Mouse (Mus musculus): ENCODE measurements around the gene Mettl21a. TPM values are rescaled to one million over a fixed set of nuclear protein-coding genes. Genes with fewer than 3 reads are reported as not detected.
"Not testable (repeated sequence)": the region's sequence is repeated elsewhere in the genome, so short reads cannot be mapped to it uniquely, and the experiment has no call there.

The Mettl21a gene
- total RNA-seq, 2 experiments from 2014 or later: 8.1 to 10.6 TPM

GRCm38 (mm10) chr1:64603381-64603780 lies 13.7 kb downstream of the Mettl21a start:
- DNase-seq: no peak
- H3K27ac ChIP-seq: no peak overlapping the region
- intact Hi-C loops (cut with DNase I): no loop called here
- H3K4me3 ChIP-seq: no peak overlapping the region
- TF ChIP-seq CTCF (IDR thresholded peaks at IDR 0.05): no peak

- no peak for DNase-seq
- H3K27ac ChIP-seq: no peak overlapping the region
- intact Hi-C loops (cut with DNase I): no loop called here
- no peak for TF ChIP-seq CTCF (IDR thresholded peaks at IDR 0.05)
- H3K4me3 ChIP-seq: no peak overlapping the region
Measured at GRCm38 (mm10) chr1:64601242-64601842, 15.7 kb downstream of the Mettl21a start.

GRCm38 (mm10) chr1:64600413-64601077 lies 16.5 kb downstream of the Mettl21a start:
- H3K27ac ChIP-seq: peak overlapping the region; percentile 9; the same call in 1 of the 2 replicates
- TF ChIP-seq CTCF (IDR thresholded peaks at IDR 0.05): no peak
- DNase-seq: no peak
- no peak overlapping the region for H3K4me3 ChIP-seq
- intact Hi-C loops (cut with DNase I): no loop called here

- no peak for TF ChIP-seq CTCF (IDR thresholded peaks at IDR 0.05)
- Histone ChIP-seq H3K4me3 (no peak overlapping the region), H3K27ac (no peak overlapping the region)
- DNase-seq: no peak
- intact Hi-C loops (cut with DNase I): no loop called here
Measured at GRCm38 (mm10) chr1:64598926-64599325, 18.1 kb downstream of the Mettl21a start.

- H3K27ac ChIP-seq: peak overlapping the region; percentile 33; the same call in 1 of the 2 replicates
- TF ChIP-seq CTCF (IDR thresholded peaks at IDR 0.05): no peak
- no peak for DNase-seq
- no peak overlapping the region for H3K4me3 ChIP-seq
- intact Hi-C loops (cut with DNase I): no loop called here
Measured at GRCm38 (mm10) chr1:64578801-64579200, 38.2 kb downstream of the Mettl21a start.

- DNase-seq: peak; percentile 40
- intact Hi-C loops (cut with DNase I); H3K4me3 ChIP-seq: not testable (repeated sequence)
- peak overlapping the region; percentile 13 for H3K27ac ChIP-seq
Measured at GRCm38 (mm10) chr1:64577911-64578310, 39.1 kb downstream of the Mettl21a start.

- Histone ChIP-seq H3K4me3 (no peak overlapping the region), H3K27ac (no peak overlapping the region)
- TF ChIP-seq CTCF (IDR thresholded peaks at IDR 0.05): no peak
- intact Hi-C loops (cut with DNase I): no loop called here
- DNase-seq: no peak
Measured at GRCm38 (mm10) chr1:64576732-64577131, 40.3 kb downstream of the Mettl21a start.

- H3K4me3 ChIP-seq: no peak overlapping the region
- intact Hi-C loops (cut with DNase I): no loop called here
- no peak overlapping the region for H3K27ac ChIP-seq
- DNase-seq: no peak
- TF ChIP-seq CTCF (IDR thresholded peaks at IDR 0.05): no peak
Measured at GRCm38 (mm10) chr1:64576022-64576421, 41.0 kb downstream of the Mettl21a start.

GRCm38 (mm10) chr1:64568206-64568605 lies 48.8 kb downstream of the Mettl21a start:
- Histone ChIP-seq H3K27ac (no peak overlapping the region), H3K4me3 (no peak overlapping the region)
- no peak for TF ChIP-seq CTCF (IDR thresholded peaks at IDR 0.05)
- intact Hi-C loops (cut with DNase I): no loop called here
- DNase-seq: no peak

GRCm38 (mm10) chr1:64560105-64560504 lies 56.9 kb downstream of the Mettl21a start:
- H3K4me3 ChIP-seq: no peak overlapping the region
- intact Hi-C loops (cut with DNase I): no loop called here
- H3K27ac ChIP-seq: 0 out of 2 replicates have a peak overlapping the region, but pooled peaks have one; percentile 24
- no peak for DNase-seq
- no peak for TF ChIP-seq CTCF (IDR thresholded peaks at IDR 0.05)

Other genes with a start within 250 kb of the Mettl21a start
- 10 to 100 TPM; 19.5 to 25.3 TPM for gene Creb1, start 84.6 kb downstream of the Mettl21a start, total RNA-seq (2021)
- 10 to 100 TPM; 19.7 to 20.5 TPM for gene Ccnyl1, start 73.2 kb upstream of the Mettl21a start, total RNA-seq (2021)
- gene Fzd5, start 120.5 kb upstream of the Mettl21a start, total RNA-seq (2021): 1 to 10 TPM; 1.2 to 2.3 TPM

All from gastrocnemius, adult 2 months (tissue).